Mouse (Mus musculus) adrenal gland, adult (tissue): ENCODE data around the gene Zfp629.
"Not testable (repeated sequence)": the region's sequence is repeated elsewhere in the genome, so short reads cannot be mapped to it uniquely, and the experiment has no call there.

Source experiments
- DNase-seq, 2 experiments: peaks; one replicate each; pipeline ENCODE4 v3.0.0; 2022 to 2023; ENCODE audit warnings: low spot score in 1 of 2; ENCODE audit not compliant: inconsistent age in 2 of 2

The Zfp629 gene

GRCm38 (mm10) chr7:127614891-127615843 lies at the start of gene Zfp629:
TSS of gene Zfp629 (minus strand) at chr7:127615797.
- DNase-seq: peak; percentile 82 to 94

DNA sequence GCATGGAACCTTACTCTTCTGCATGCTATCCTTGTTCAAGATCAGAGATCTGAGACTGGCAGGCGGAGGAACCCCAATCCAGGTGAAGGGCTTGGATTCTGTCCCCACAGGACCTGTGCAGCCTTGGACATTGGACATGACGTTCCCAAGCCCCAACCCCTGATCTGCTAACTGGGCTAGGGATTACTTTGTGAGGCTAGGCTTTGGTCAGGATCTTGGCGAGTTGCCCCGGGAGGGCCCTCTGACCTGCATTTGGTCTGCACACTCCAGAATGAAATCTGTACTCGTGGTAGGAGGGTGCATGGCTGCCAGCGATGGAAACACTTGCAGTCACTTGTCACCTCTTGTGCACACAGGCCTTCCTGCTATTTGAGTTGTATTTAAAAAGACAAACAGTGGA lies 47.3 kb upstream of the Zfp629 start:
- DNase-seq: no peak

DNA sequence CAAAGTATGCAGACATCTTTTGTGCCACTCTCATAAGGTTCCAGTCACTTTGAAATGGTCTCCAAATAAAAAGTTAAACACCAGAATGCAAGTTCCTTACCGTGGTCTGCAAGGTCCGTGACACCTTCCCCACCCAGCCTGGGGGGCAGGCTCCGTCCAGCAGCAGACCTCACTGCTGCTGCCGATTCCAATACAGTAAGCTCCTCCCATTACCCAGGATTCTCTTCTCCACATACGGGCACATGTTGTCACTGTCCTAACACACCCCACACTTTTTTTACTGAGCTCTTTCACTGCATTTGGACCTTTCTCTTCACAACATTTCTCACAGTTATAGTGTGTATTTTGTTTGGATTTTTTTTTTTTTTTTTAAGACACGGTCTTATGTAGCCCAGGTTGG lies 46.2 kb upstream of the Zfp629 start:
- DNase-seq: no peak

DNA sequence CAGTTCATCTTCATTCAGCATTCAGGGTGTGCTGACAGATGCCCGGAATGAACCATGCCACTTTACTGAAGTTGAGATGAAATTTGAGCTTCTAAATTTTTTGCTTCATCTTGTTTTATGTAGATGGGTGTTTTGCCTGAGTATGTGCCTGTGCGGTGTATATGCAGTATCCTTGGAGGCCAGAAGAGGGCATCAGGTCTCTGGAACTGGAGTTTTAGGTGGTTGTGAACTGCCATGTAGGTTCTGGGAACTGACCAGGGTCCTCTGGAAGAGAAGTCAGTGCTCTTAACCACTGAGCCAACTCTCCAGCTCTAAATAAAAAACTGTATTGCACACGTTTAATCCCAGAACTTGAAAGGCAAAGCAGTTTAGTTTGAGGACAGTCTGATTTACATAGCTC lies 45.3 kb upstream of the Zfp629 start:
- DNase-seq: no peak

DNA sequence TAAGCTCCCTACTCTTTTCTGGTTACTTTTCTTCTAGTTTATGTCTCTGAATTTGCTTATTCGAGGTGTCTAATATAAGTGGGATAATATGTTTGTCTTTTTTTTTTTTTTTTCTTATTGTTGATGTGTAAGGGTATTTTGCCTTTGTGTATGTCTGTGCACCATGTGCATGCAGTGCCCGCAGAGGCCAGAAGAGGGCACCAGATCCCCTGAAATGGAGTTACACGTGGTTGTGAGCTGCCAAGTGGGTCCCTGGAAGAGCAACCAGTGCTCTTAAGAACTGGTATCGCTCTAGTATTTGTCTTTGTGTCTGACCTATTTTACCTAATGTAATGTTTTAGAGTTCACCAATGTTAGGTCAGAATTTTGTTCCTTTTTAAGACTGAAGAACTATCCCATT lies 41.3 kb upstream of the Zfp629 start:
- DNase-seq: peak; percentile 74 to 90

DNA sequence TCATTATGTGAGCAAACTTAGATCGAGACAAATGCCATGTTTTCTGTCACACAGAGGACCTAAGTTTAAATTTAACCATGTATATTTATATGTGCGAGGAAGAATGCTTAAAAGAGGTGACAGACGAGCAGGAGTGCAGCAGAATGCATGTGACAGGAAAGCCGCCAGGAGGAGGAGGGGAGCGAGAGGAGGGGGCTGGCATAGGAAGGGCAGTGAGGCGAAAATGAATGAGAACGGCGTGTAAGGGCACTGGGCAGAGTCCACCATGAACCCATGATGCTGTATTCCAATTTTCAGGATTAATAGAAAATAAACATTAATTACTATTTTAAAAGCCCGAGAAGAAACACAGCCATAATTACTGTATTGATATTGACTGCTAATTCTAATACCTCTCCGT lies 38.7 kb upstream of the Zfp629 start:
- no peak for DNase-seq

DNA sequence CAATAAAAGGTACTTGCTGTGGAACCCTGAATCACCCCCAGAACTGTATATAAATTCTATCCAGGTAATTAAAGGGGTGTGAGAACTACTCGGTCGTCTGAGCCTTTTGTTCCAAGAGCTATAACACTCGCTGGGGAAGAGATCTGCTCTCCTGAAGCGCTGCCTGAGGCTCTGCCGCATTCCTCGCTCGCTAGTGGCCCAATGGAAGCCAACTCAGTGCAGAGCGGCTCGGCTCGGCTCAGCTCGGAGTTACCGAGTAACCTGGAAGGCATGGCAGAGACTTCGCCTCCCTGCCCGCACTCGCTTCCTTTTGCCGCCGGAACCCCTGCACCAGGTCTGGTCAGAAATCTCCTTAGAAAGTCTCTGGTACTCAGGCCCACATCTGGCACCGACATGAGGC lies 36.5 kb upstream of the Zfp629 start:
- DNase-seq: peak in 1 of 2 experiments; percentile 32

- DNase-seq: no peak
Observed at GRCm38 (mm10) chr7:127651624-127652023, 36.0 kb upstream of the Zfp629 start.

DNA sequence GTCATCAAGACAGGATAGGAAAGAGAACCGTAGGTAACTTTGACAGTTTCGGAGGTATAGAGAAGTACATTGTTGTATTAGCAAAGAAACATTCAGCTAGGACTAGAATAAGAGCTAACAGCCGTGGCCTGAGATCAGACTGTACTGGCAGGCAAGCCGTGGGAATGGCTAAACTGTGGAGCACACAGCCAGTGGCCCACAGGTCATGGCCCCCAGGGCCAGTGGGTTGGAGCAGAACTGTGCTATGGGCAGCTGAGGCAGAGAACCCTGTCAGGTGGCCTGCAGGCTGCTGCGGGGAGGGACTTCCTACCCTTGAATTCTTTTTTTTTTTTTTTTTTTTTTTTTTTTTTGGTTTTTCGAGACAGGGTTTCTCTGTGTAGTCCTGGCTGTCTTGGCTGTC lies 33.6 kb upstream of the Zfp629 start:
- DNase-seq: no peak

DNA sequence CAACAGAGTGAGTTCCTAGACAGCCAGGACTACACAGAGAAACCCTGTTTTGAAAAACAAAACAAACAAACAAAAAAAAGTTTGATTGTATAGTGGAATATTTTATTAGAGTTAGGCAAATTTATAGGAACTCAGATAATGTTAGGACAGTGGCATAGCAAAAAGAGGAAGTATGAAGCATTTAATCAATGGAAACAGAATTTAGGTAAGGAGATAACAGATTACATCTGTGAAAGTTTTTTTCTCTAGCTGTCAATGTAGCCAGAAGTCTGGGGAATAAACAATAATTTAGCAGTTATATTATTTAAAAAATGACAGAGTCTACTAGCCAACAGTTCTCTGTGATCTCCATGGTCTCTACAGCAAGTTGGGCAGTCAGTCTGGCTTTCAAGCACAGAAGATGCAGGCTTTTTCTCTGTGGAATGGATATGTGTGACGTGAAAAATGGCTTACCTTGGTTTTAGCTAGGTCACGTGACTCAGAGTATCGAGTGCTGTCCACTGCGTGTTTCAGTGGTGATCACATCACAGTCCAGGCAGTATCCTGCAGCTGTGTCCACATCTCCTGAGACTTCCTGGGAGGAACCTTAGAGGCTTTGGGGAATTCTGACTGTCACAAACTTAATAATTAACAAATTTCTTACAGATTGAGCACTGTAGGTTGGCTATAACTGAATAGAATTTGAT lies 33.1 kb upstream of the Zfp629 start:
- peak in 1 of 2 experiments; percentile 43 for DNase-seq

GRCm38 (mm10) chr7:127647576-127647975 lies 32.0 kb upstream of the Zfp629 start:
- not testable (repeated sequence) for DNase-seq

GRCm38 (mm10) chr7:127646363-127646762 lies 30.8 kb upstream of the Zfp629 start:
- no peak for DNase-seq

- DNase-seq: no peak
Observed at GRCm38 (mm10) chr7:127642254-127642653, 26.7 kb upstream of the Zfp629 start.

DNA sequence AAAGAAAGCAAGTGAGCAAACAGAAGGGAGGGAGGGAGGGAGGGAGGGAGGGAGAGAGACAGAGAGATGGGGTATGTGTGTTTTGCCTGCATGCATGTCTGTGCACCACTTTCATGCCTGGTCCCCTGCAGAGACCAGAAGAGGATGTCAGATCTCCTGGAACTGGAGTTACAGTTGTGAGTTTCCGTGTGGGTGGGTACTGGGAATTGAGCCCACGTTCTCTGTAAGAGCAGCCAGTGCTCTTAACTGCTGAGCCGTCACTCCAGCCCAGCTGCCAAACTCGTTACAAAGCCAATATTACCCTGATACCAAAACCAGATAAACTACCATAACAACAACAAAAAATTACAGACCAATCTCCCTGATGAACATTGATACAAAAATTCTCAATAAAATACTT lies 25.7 kb upstream of the Zfp629 start:
- DNase-seq: no peak

- DNase-seq: peak; percentile 87 to 92
Observed at GRCm38 (mm10) chr7:127636963-127637362, 21.4 kb upstream of the Zfp629 start.

DNA sequence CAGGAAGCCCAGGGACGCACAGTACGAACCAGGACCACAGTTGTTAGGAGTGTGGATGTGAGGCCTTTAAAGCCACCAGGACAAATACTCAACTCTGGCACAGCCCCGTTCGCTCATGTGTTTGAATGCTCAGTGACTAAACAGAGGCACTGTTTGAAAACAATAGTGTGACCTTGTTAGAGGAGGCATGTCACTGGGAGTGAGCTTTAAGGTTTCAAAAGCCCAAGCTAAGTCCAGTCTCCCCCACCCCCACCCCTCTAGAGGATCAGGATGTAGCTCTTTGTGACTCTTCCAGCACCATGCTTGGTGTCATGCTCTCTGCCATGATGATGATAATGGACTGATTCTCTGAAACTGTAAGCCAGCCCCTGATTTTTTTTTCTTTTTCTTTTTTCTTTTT lies 15.8 kb upstream of the Zfp629 start:
- DNase-seq: no peak

DNA sequence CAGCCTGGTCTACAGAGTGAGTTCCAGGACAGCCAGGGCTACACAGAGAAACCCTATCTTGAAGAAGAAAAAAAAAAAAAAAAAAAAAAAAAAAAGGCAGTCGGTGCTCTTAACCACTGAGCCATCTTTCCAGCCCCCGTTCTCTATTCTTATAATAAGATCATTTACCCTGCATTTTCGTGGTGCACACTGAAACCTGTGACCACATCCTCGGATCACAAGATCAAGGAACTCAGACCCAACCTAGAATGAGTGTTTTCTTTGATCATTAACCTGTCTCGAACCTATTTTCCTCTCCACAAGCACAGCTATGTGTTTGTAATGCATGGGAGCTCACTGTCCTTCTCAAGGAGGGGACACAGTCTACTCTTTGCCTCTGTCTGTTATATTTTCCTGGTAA lies 13.0 kb upstream of the Zfp629 start:
- no peak for DNase-seq

DNA sequence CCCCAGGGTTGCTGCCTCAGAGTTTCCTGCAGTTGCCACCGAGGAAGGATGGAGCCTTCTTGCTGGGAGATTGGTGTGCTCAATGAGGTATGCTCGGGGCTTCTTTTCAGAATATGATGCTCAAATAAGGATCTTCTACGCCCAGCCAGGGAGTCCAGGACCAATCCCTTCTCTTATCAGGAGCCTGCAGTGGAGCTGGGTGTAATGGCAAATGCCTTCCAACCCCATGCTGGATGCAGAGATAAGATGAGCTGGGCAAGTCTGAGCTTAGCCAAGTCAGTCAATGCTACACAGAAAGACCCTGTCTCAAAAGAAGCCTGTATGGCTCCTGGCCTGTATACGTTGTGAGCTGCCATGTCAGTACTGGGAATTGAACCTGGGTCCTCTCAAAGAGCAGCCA lies 10.9 kb upstream of the Zfp629 start:
- no peak for DNase-seq

DNA sequence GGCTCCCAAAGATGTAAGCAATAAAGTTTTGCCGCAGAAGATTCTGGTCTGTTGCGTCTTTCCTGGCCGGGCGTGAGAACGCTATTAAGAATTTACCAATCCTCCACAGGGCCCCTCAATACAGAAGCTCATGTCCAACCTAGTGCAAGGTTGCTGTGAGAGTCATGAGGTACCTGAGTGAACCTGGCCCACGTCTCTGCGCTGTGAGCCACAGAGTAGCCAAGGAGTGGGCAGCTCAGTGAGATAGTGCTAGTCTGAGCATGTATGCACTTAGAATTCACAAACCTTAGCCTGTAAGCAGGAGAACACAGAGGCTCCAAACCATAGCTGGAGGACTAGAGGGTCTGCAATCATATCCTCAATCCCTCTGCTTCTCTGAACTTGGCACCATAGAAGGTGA lies 10.4 kb upstream of the Zfp629 start:
- no peak for DNase-seq

DNA sequence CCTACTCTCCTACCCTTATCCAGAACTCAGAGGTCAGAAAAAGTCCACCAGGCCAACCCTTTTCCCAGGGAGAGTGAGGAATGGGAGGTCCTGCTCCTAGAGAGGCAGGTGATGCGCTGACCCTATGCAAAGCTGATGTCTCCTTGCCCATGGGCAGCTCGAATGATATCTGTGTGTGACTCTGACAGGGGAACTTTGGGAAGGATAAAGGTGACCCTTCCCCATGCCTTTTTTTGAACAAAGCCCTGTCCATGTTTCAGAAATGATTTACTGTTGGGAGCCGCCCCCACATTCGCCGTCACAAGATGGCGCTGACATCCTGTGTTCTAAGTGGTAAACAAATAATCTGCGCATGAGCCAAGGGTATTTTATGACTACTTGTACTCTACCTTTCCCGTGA lies 2.8 kb upstream of the Zfp629 start:
- not testable (repeated sequence) for DNase-seq

- DNase-seq: no peak
Observed at GRCm38 (mm10) chr7:127617962-127618361, 2.4 kb upstream of the Zfp629 start.

- DNase-seq: no peak
Observed at GRCm38 (mm10) chr7:127616881-127617280, 1.3 kb upstream of the Zfp629 start.
